Mouse (Mus musculus) left cerebral cortex, postnatal 14 days (tissue): ENCODE measurements around the gene Ncapd2. TPM values are rescaled to one million over a fixed set of nuclear protein-coding genes. Genes with fewer than 3 reads are reported as not detected.

Source experiments
- DNase-seq, 2 experiments: peaks; one replicate each; pipeline ENCODE4 v3.0.0; 2021 to 2022; ENCODE audit warnings: low spot score in 2 of 2, mixed read lengths in 1 of 2
- intact Hi-C: fragments of 180-260 bp; cut with DNase I; formaldehyde crosslinking; loops from one replicate; pipeline ENCODE4 v1.15.1; 2025
- total RNA-seq, 2 experiments: library from RNA; stranded (reverse); gene quantifications; 2 replicates each; pipeline ENCODE4 v1.2.3; 2021

Ncapd2 gene
- total RNA-seq, 2 experiments from 2014 or later, result 23.5 to 29.6 TPM

DNA sequence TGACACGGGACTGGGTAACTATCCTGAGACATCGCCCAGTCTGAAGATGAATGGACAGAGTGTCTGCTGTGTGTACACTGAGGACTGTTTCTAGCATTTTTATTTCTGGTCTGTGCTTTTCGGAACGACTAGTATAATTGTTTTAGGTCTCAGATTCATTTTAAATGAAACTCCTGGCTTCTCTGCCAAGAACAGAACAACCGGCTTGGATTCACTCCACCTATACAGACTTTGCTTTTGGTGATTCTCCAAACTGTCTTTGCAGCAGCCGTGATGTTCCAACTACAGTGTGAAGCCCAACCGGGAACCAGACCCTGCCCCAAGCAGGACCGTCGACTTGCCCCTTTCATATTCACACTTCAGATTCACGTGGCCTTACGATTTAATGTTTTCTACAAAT lies 26.4 kb upstream of the Ncapd2 start:
- intact Hi-C loops, result no loop called here
- DNase-seq, result peak; percentile 31 to 43

- intact Hi-C loops, result no loop called here
- DNase-seq, result no peak
These were observed 25.4 kb upstream of the Ncapd2 start for GRCm38 (mm10) chr6:125216898-125217297.

GRCm38 (mm10) chr6:125215148-125215954 lies 23.9 kb upstream of the Ncapd2 start, which contains the start of gene Vamp1:
Vamp1 (plus strand) TSS chr6:125215551.
- intact Hi-C loops, result no loop called here
- DNase-seq, result peak; percentile 95 to 99

- intact Hi-C loops, result no loop called here
- DNase-seq, result no peak
These were observed 22.2 kb upstream of the Ncapd2 start for GRCm38 (mm10) chr6:125213715-125214114.

- no peak for DNase-seq
- intact Hi-C loops, result no loop called here
These were observed 21.6 kb upstream of the Ncapd2 start for GRCm38 (mm10) chr6:125213129-125213528.

- intact Hi-C loops, result no loop called here
- DNase-seq, result no peak
These were observed 21.1 kb upstream of the Ncapd2 start for GRCm38 (mm10) chr6:125212621-125213020.

GRCm38 (mm10) chr6:125210436-125210835 lies 18.9 kb upstream of the Ncapd2 start:
- DNase-seq, result no peak
- intact Hi-C loops, result no loop called here

- intact Hi-C loops, result no loop called here
- no peak for DNase-seq
These were observed 5.7 kb upstream of the Ncapd2 start for GRCm38 (mm10) chr6:125197166-125197565.

GRCm38 (mm10) chr6:125196301-125196700 lies 4.8 kb upstream of the Ncapd2 start:
- DNase-seq, result no peak
- intact Hi-C loops, result no loop called here

DNA sequence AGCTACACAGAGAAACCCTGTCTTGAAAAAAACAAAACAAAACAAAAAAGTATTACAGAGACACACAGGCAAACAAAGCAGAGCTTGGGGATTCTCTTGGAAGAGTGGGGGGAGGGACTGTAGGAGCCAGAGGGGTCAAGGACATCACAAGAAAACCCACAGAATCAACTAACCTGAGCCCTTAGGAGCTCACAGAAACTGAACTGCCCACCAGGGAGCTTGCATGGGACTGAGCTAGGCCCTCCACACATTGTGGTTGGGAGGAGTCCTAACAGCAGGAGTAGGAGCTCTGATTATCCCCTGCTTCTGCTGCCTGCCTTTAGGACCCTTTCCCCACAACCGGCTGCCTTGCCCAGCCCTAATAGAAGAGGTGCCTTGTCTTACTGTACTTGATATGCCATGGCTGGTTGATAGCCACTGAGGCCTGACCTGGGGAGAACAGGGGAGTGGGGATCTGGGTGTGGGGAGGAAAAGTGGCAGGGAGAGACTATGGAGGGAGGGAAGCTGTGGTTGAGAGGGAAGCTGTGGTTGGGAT lies 4.1 kb upstream of the Ncapd2 start:
- intact Hi-C loops, result no loop called here
- DNase-seq, result no peak

GRCm38 (mm10) chr6:125193390-125193789 lies 1.9 kb upstream of the Ncapd2 start:
- intact Hi-C loops, result no loop called here
- no peak for DNase-seq

GRCm38 (mm10) chr6:125192841-125193240 lies 1.3 kb upstream of the Ncapd2 start:
- intact Hi-C loops, result no loop called here
- no peak for DNase-seq

- intact Hi-C loops, result no loop called here
- peak; percentile 90 to 93 for DNase-seq
These were observed 664 bp upstream of the Ncapd2 start for GRCm38 (mm10) chr6:125192016-125192714.

GRCm38 (mm10) chr6:125190816-125191215 lies 685 bp downstream of the Ncapd2 start:
- intact Hi-C loops, result no loop called here
- no peak for DNase-seq

GRCm38 (mm10) chr6:125186203-125186602 lies 5.3 kb downstream of the Ncapd2 start:
- DNase-seq, result no peak
- intact Hi-C loops, result no loop called here

DNA sequence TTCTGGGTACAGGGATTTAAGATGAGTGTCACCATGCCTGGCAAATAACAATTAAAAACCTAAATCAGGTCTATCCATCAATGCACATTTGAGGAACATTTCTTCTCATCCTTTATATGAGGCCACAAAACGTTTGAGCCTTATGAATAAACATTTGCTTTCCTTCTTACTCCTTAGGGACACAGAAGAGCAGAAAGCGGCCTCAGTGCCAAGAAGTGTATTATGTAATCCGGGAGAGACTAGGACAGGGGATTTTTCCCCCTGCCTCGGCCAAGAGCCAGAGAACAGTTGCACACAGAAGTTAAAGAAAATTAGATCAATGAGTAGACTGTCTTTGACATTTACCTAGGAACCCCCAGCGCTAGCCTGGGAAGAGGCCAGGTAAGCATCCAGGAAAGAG lies 9.4 kb downstream of the Ncapd2 start:
- intact Hi-C loops, result no loop called here
- DNase-seq, result no peak

GRCm38 (mm10) chr6:125179601-125180000 lies 11.9 kb downstream of the Ncapd2 start:
- no peak for DNase-seq
- intact Hi-C loops, result no loop called here

DNA sequence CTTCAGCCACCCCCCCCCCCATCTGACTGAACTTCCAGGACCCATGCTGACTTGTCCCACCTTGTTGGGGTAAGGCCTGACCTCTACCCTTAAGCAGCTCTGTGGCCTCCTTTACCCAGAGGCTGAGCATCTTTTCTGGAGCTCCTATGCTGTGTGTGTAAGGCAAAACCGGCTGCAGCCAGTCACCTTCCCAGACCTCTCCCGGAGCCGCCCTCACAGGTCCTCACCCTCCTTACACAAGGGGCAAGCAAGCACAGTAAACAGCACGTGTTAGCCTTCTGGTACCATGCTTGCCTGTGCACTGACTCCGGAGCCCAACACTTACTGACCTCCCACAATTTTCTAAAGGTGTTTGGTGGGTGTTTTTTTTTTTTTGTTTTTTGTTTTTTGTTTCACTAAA lies 16.0 kb downstream of the Ncapd2 start:
- intact Hi-C loops, result no loop called here
- DNase-seq, result no peak

- no peak for DNase-seq
- intact Hi-C loops, result no loop called here
These were observed 18.2 kb downstream of the Ncapd2 start for GRCm38 (mm10) chr6:125173256-125173655.

DNA sequence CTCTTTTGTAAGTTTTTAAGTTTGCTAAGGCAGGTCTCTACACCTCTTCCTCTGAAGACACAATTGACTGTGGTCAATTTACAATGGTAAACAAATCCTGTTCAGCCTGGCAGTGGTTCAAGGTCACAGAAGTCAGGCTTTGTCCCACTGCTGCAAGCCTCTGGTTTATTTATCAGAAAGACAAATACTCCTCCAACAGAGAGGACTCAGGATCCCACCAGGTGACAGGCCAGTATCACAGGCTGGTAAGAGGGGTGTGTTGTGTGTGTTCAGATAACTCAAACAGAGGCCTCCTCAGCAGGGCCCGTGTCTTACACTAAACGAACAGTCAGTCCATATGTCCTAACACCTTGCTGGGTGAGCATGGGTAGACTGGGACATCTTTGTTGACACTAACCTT lies 19.0 kb downstream of the Ncapd2 start:
- intact Hi-C loops, result no loop called here
- DNase-seq, result no peak

GRCm38 (mm10) chr6:125170194-125170593 lies 21.3 kb downstream of the Ncapd2 start:
- intact Hi-C loops, result no loop called here
- no peak for DNase-seq
